Mouse (Mus musculus) hindbrain, embryonic 15.5 days (tissue): Measurements from ENCODE around the gene 1700017N19Rik. TPM values are rescaled to one million over a fixed set of nuclear protein-coding genes. Genes with fewer than 3 reads are reported as not detected.

Experiments used
- polyA plus RNA-seq: library from polyadenylated mRNA; unstranded; fragments of >200 nt; fragmentation: Nextera tagmentation; extraction: Ambion mirVana; gene quantifications from 2 replicates; pipeline ENCODE4 v1.2.1, GENCODE M21; 2015

Gene 1700017N19Rik
- polyA plus RNA-seq, 1 experiment from 2014 or later, result not detected

Other genes starting within 250 kb of the 1700017N19Rik start
- gene Gm4302, start 249.6 kb upstream of the 1700017N19Rik start, polyA plus RNA-seq, result not detected in 2 replicates
- gene Gm4303, start 244.5 kb upstream of the 1700017N19Rik start, polyA plus RNA-seq, result not detected in 2 replicates
- gene Gm4305, start 239.4 kb upstream of the 1700017N19Rik start, polyA plus RNA-seq, result not detected in 2 replicates
- gene Gm4307, start 229.1 kb upstream of the 1700017N19Rik start, polyA plus RNA-seq, result not detected in 2 replicates
- gene Gm4312, start 207.9 kb upstream of the 1700017N19Rik start, polyA plus RNA-seq, result not detected in 2 replicates
- gene Tmtc3, start 103.1 kb upstream of the 1700017N19Rik start, polyA plus RNA-seq, result 11.6 and 12.4 TPM in 2 replicates
- gene Cep290, start 102.9 kb upstream of the 1700017N19Rik start, polyA plus RNA-seq, result 5.9 and 6.0 TPM in 2 replicates
- 13.7 and 14.3 TPM in 2 replicates for gene 4930430F08Rik, start 61 bp upstream of the 1700017N19Rik start, polyA plus RNA-seq